Mouse (Mus musculus) cortical plate, adult 2 months (tissue): ENCODE measurements around the gene Grhl3. TPM values are rescaled to one million over a fixed set of nuclear protein-coding genes. Genes with fewer than 3 reads are reported as not detected.
"Not testable (repeated sequence)": the region's sequence is repeated elsewhere in the genome, so short reads cannot be mapped to it uniquely, and the experiment has no call there.

Source experiments
- H3K27ac ChIP-seq: fragments of 200-500 bp; 2 replicates; pipeline ENCODE4 v1.5.1; 2012; ENCODE audit warnings: low read length, control low read depth, inconsistent platforms; ENCODE audit not compliant: insufficient read depth
- H3K4me1 ChIP-seq: fragments of 200-500 bp; 2 replicates; pipeline ENCODE4 v1.6.1; 2011; ENCODE audit warnings: low read length; ENCODE audit not compliant: control insufficient read depth, insufficient read depth
- H3K4me3 ChIP-seq: fragments of 200-500 bp; 2 replicates; pipeline ENCODE4 v1.5.1; 2011; ENCODE audit warnings: mild to moderate bottlenecking, low read length, control low read depth; ENCODE audit not compliant: insufficient read depth
- CTCF ChIP-seq: fragments of 200-500 bp; IDR thresholded peaks from 2 replicates; pipeline ENCODE4 v1.5.1; 2011; ENCODE audit warnings: mild to moderate bottlenecking, control low read depth, low read length; ENCODE audit not compliant: insufficient read depth; ENCODE audit errors: extremely low read depth
- POLR2A ChIP-seq: fragments of 200-500 bp; IDR thresholded peaks from 2 replicates; pipeline ENCODE4 v1.6.1; 2011; ENCODE audit warnings: mild to moderate bottlenecking, low read length, control low read depth; ENCODE audit not compliant: insufficient read depth; ENCODE audit errors: extremely low read depth
- polyA plus RNA-seq: library from polyadenylated mRNA; depleted of rRNA; stranded (reverse); fragments of >200 nt; gene quantifications from 2 replicates; pipeline ENCODE4 v1.2.3, GENCODE M21; 2012; rRNA removed

Gene Grhl3
- polyA plus RNA-seq = 0.72 and 0.77 TPM in 2 replicates

- no peaks in the 10 kb centered on the region for H3K4me1 ChIP-seq
- no peak within 1 kb of the TSS for H3K27ac ChIP-seq
- TF ChIP-seq CTCF = no peak
- no peak for TF ChIP-seq POLR2A
- peak within 1 kb of the TSS; percentile 5 for H3K4me3 ChIP-seq
Observed at GRCm38 (mm10) chr4:135573251-135573808, at the start of gene Grhl3. Grhl3 (minus strand) TSS chr4:135573630.

- Histone ChIP-seq H3K4me3 (no peak overlapping the region), H3K27ac (no peak overlapping the region), H3K4me1 (no peaks in the 10 kb centered on the region)
- TF ChIP-seq CTCF (no peak), POLR2A (no peak)
Observed at GRCm38 (mm10) chr4:135622290-135622689, 48.9 kb upstream of the Grhl3 start.

- H3K4me1 ChIP-seq = no peaks in the 10 kb centered on the region
- no peak overlapping the region for H3K27ac ChIP-seq
- no peak overlapping the region for H3K4me3 ChIP-seq
- no peak for TF ChIP-seq POLR2A
- TF ChIP-seq CTCF = no peak
Observed at GRCm38 (mm10) chr4:135620461-135620860, 47.0 kb upstream of the Grhl3 start.

GRCm38 (mm10) chr4:135617783-135618470 lies 44.5 kb upstream of the Grhl3 start:
- H3K4me3 ChIP-seq = no peak overlapping the region
- TF ChIP-seq CTCF (no peak), POLR2A (no peak)
- no peaks in the 10 kb centered on the region for H3K4me1 ChIP-seq
- no peak overlapping the region for H3K27ac ChIP-seq

GRCm38 (mm10) chr4:135617038-135617437 lies 43.6 kb upstream of the Grhl3 start:
- TF ChIP-seq CTCF (no peak), POLR2A (no peak)
- no peak overlapping the region for H3K4me3 ChIP-seq
- H3K27ac ChIP-seq = no peak overlapping the region
- H3K4me1 ChIP-seq = no peaks in the 10 kb centered on the region

GRCm38 (mm10) chr4:135615307-135615706 lies 41.9 kb upstream of the Grhl3 start:
- H3K4me1 ChIP-seq, H3K4me3 ChIP-seq, H3K27ac ChIP-seq: not testable (repeated sequence)

- Histone ChIP-seq H3K4me3 (no peak overlapping the region), H3K27ac (no peak overlapping the region), H3K4me1 (no peaks in the 10 kb centered on the region)
- no peak for TF ChIP-seq POLR2A
- TF ChIP-seq CTCF = no peak
Observed at GRCm38 (mm10) chr4:135609986-135610385, 36.6 kb upstream of the Grhl3 start.

- TF ChIP-seq CTCF (no peak), POLR2A (no peak)
- Histone ChIP-seq H3K4me3 (no peak overlapping the region), H3K4me1 (no peaks in the 10 kb centered on the region), H3K27ac (no peak overlapping the region)
Observed at GRCm38 (mm10) chr4:135607979-135608885, 34.8 kb upstream of the Grhl3 start.

GRCm38 (mm10) chr4:135606271-135606670 lies 32.8 kb upstream of the Grhl3 start:
- H3K4me3 ChIP-seq = no peak overlapping the region
- TF ChIP-seq CTCF (no peak), POLR2A (no peak)
- no peaks in the 10 kb centered on the region for H3K4me1 ChIP-seq
- no peak overlapping the region for H3K27ac ChIP-seq

- TF ChIP-seq POLR2A (no peak), CTCF (no peak)
- Histone ChIP-seq H3K27ac (no peak overlapping the region), H3K4me3 (no peak overlapping the region), H3K4me1 (no peaks in the 10 kb centered on the region)
Observed at GRCm38 (mm10) chr4:135601530-135601929, 28.1 kb upstream of the Grhl3 start.
